Mouse (Mus musculus) limb, embryonic 12.5 days (tissue): ENCODE results near the gene Cetn3. TPM values are rescaled to one million over a fixed set of nuclear protein-coding genes. Genes with fewer than 3 reads are reported as not detected.

Experiments
- ATAC-seq: fragments of 200-750 bp; cut with Nextera tagmentation; 2 replicates; pipeline ENCODE4 v1.8.0; 2017; ENCODE audit warnings: low read depth, moderate TSS enrichment; ENCODE audit not compliant: insufficient number of reproducible peaks, insufficient read depth, low FRiP score, low TSS enrichment
- H3K27ac ChIP-seq: fragments of 300-500 bp; sonication (generic); 2 replicates; pipeline ENCODE4 v1.5.1; 2016; ENCODE audit warnings: mild to moderate bottlenecking, moderate library complexity
- H3K27me3 ChIP-seq: fragments of 300-500 bp; sonication (generic); 2 replicates; pipeline ENCODE4 v1.6.1; 2016; ENCODE audit warnings: mild to moderate bottlenecking, moderate library complexity
- H3K36me3 ChIP-seq: fragments of 300-500 bp; sonication (generic); 2 replicates; pipeline ENCODE4 v1.6.1; 2016; ENCODE audit warnings: mild to moderate bottlenecking, moderate library complexity
- H3K4me1 ChIP-seq: fragments of 300-500 bp; sonication (generic); replicated peaks from 2 replicates; pipeline ENCODE4 v1.6.1; 2016
- H3K4me2 ChIP-seq: fragments of 300-500 bp; sonication (generic); 2 replicates; pipeline ENCODE4 v1.6.1; 2016; ENCODE audit warnings: mild to moderate bottlenecking, moderate library complexity
- H3K4me3 ChIP-seq: fragments of 300-500 bp; sonication (generic); replicated peaks from 2 replicates; pipeline ENCODE4 v1.5.1; 2016; ENCODE audit warnings: mild to moderate bottlenecking
- H3K9ac ChIP-seq: fragments of 300-500 bp; sonication (generic); replicated peaks from 2 replicates; pipeline ENCODE4 v1.6.1; 2016; ENCODE audit warnings: mild to moderate bottlenecking, moderate library complexity
- H3K9me3 ChIP-seq: fragments of 300-500 bp; sonication (generic); 2 replicates; pipeline ENCODE4 v1.6.1; 2016; ENCODE audit warnings: mild to moderate bottlenecking, moderate library complexity
- WGBS: fragments of 180-500 bp; shearing (Covaris S2); methylation state at CpG from one replicate; pipeline ENCODE4 v1.1.7; 2016; 5-methylcytosine and 5-hydroxymethylcytosine counted together
- polyA plus RNA-seq: library from polyadenylated mRNA; unstranded; fragments of >200 nt; fragmentation: Nextera tagmentation; extraction: Ambion mirVana; gene quantifications from 2 replicates; pipeline ENCODE4 v1.2.1, GENCODE M21; 2016

Gene Cetn3
- 225 and 269 TPM in 2 replicates for polyA plus RNA-seq

DNA sequence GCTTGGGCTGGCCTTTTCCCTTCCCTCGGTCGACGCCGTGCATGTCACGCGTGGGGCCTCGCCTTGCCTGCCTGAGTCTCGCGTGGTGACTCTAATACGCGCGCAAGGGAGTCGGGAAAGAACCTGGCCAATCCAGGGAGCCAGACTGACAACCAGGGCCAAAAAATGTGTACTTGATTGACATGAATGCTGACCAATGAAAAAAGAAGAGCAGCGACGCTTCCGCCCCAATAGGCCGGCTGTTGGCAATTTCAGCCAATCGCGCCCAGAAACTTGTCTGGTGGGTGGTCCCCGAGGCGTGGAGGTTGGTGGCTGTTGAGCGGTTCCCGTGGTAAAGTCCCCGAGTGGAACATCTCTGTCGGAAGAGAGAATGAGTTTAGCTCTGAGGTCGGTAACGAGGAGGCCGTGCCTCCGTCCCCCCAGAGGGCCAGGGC lies at the start of gene Cetn3:
Gene Cetn3 (plus strand): TSS at position 107 of the 434 bp plus-strand sequence.
- peak within 1 kb of the TSS; percentile 98 for H3K27ac ChIP-seq
- H3K36me3 ChIP-seq = peaks cover 20% of the 10 kb centered on the region
- no peaks in the 10 kb centered on the region for H3K9me3 ChIP-seq
- peak; percentile 93 for ATAC-seq
- peaks cover 11% of the 10 kb centered on the region; the same call in 1 of the 2 replicates for H3K4me1 ChIP-seq
- peak within 1 kb of the TSS; percentile 70 for H3K4me3 ChIP-seq
- H3K9ac ChIP-seq = peak within 1 kb of the TSS; percentile 84
- WGBS = under 1% methylated on average over 29 of the region's 29 CpGs
- no peaks in the 10 kb centered on the region for H3K27me3 ChIP-seq
- H3K4me2 ChIP-seq = peak within 1 kb of the TSS; percentile 64

GRCm38 (mm10) chr13:81736606-81737005 lies 46.3 kb upstream of the Cetn3 start:
- Histone ChIP-seq H3K4me2 (no peak overlapping the region), H3K4me1 (no peaks in the 10 kb centered on the region), H3K27ac (no peak overlapping the region), H3K36me3 (no peaks in the 10 kb centered on the region), H3K4me3 (no peak overlapping the region), H3K27me3 (no peaks in the 10 kb centered on the region), H3K9ac (no peak overlapping the region), H3K9me3 (no peaks in the 10 kb centered on the region)
- 87% methylated on average over 5 of the region's 5 CpGs for WGBS
- ATAC-seq = no peak

- WGBS = 51% methylated on average over 3 of the region's 3 CpGs
- no peaks in the 10 kb centered on the region for H3K36me3 ChIP-seq
- no peak overlapping the region for H3K4me3 ChIP-seq
- no peaks in the 10 kb centered on the region for H3K27me3 ChIP-seq
- no peak overlapping the region for H3K4me2 ChIP-seq
- H3K9me3 ChIP-seq = no peaks in the 10 kb centered on the region
- H3K4me1 ChIP-seq = no peaks in the 10 kb centered on the region
- H3K9ac ChIP-seq = no peak overlapping the region
- ATAC-seq = no peak
- no peak overlapping the region for H3K27ac ChIP-seq
These were observed 42.0 kb upstream of the Cetn3 start for GRCm38 (mm10) chr13:81740898-81741297.

GRCm38 (mm10) chr13:81743391-81744091 lies 39.3 kb upstream of the Cetn3 start:
- WGBS = 47% methylated on average over 10 of the region's 10 CpGs
- no peaks in the 10 kb centered on the region for H3K4me1 ChIP-seq
- H3K27me3 ChIP-seq = no peaks in the 10 kb centered on the region
- no peak overlapping the region for H3K4me3 ChIP-seq
- no peak overlapping the region for H3K27ac ChIP-seq
- no peaks in the 10 kb centered on the region for H3K36me3 ChIP-seq
- H3K9ac ChIP-seq = no peak overlapping the region
- no peak for ATAC-seq
- no peaks in the 10 kb centered on the region for H3K9me3 ChIP-seq
- no peak overlapping the region for H3K4me2 ChIP-seq

DNA sequence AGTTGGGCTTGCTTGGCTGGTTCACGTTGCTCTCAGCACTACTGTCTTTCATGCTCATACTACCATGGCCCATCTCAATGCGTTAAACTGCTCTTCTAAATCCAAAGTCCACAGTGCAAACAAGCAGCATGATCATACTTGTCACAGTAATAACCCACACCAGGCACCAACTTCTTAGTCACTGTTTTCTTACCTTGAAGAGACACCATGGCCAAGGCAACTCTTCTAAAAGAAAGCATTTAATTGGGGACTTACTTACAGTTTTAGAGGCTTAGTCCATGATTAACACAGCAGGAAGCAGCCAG lies 38.8 kb upstream of the Cetn3 start:
- H3K27me3 ChIP-seq = no peaks in the 10 kb centered on the region
- H3K9ac ChIP-seq = no peak overlapping the region
- H3K27ac ChIP-seq = no peak overlapping the region
- no peak overlapping the region for H3K4me2 ChIP-seq
- no peaks in the 10 kb centered on the region for H3K9me3 ChIP-seq
- H3K4me1 ChIP-seq = no peaks in the 10 kb centered on the region
- H3K4me3 ChIP-seq = no peak overlapping the region
- no peaks in the 10 kb centered on the region for H3K36me3 ChIP-seq
- ATAC-seq = no peak
- 46% methylated on average over 2 of the region's 2 CpGs for WGBS

DNA sequence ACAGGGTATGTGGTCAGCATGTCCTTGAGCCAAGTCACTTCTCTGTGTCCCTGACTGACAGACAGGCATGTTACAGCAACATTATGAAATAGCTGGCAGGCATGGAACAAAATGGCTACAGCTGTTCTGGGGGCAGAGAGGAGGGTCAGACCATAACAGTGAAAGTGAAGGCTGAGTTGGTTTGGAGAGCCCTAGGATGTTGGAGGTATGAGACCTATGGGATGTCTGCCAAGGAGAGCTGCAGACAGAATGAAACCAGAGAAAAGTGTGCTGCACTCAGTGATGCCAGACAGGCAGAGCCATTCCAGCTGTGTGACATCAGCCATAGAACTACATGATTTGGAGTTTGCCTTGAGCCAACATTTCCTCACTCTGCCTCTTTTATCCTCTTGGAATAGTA lies 28.0 kb upstream of the Cetn3 start:
- Histone ChIP-seq H3K36me3 (no peaks in the 10 kb centered on the region), H3K4me3 (no peak overlapping the region), H3K27ac (no peak overlapping the region), H3K4me1 (no peaks in the 10 kb centered on the region), H3K9me3 (no peaks in the 10 kb centered on the region), H3K9ac (no peak overlapping the region), H3K27me3 (no peaks in the 10 kb centered on the region), H3K4me2 (no peak overlapping the region)
- ATAC-seq = no peak

DNA sequence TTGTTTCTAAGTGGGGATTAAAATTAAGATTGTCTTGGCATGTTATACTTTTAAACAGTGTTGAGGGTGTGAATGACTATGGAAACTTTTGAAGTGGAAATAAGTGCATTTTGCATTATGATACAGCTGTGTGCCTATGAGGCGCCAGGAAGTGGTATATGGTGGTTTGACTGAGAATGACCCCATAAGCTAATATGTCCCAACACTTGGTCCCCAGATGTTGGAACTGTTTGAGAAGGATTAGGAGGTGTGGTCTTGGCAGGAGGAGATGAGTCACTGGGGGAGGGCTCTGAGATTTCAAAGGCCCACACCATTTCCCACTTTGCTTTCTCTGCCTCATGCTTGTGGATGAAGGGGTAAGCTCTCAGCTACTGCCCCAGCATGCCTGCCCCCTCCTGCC lies 27.6 kb upstream of the Cetn3 start:
- H3K27ac ChIP-seq = no peak overlapping the region
- no peak overlapping the region for H3K4me3 ChIP-seq
- ATAC-seq = no peak
- H3K27me3 ChIP-seq = no peaks in the 10 kb centered on the region
- WGBS = 88% methylated on average over 1 of the region's 1 CpGs
- H3K9ac ChIP-seq = no peak overlapping the region
- H3K4me1 ChIP-seq = no peaks in the 10 kb centered on the region
- no peak overlapping the region for H3K4me2 ChIP-seq
- no peaks in the 10 kb centered on the region for H3K36me3 ChIP-seq
- H3K9me3 ChIP-seq = no peaks in the 10 kb centered on the region

GRCm38 (mm10) chr13:81757058-81757660 lies 25.7 kb upstream of the Cetn3 start:
- Histone ChIP-seq H3K27ac (no peak overlapping the region), H3K4me2 (no peak overlapping the region), H3K4me1 (no peaks in the 10 kb centered on the region), H3K27me3 (no peaks in the 10 kb centered on the region), H3K9me3 (no peaks in the 10 kb centered on the region), H3K9ac (no peak overlapping the region), H3K36me3 (no peaks in the 10 kb centered on the region), H3K4me3 (no peak overlapping the region)
- no peak for ATAC-seq
- WGBS = 87% methylated on average over 5 of the region's 5 CpGs

GRCm38 (mm10) chr13:81760379-81760778 lies 22.5 kb upstream of the Cetn3 start:
- Histone ChIP-seq H3K9ac (no peak overlapping the region), H3K4me3 (no peak overlapping the region), H3K27me3 (no peaks in the 10 kb centered on the region), H3K36me3 (no peaks in the 10 kb centered on the region), H3K4me2 (no peak overlapping the region), H3K9me3 (no peaks in the 10 kb centered on the region), H3K27ac (no peak overlapping the region), H3K4me1 (no peaks in the 10 kb centered on the region; the same call in 1 of the 2 replicates)
- ATAC-seq = no peak
- WGBS = 39% methylated on average over 3 of the region's 3 CpGs

GRCm38 (mm10) chr13:81761566-81762186 lies 21.2 kb upstream of the Cetn3 start:
- no peaks in the 10 kb centered on the region for H3K9me3 ChIP-seq
- H3K9ac ChIP-seq = no peak overlapping the region
- no peak overlapping the region for H3K4me3 ChIP-seq
- H3K27ac ChIP-seq = no peak overlapping the region
- no peaks in the 10 kb centered on the region for H3K36me3 ChIP-seq
- 30% methylated on average over 14 of the region's 14 CpGs for WGBS
- H3K27me3 ChIP-seq = no peaks in the 10 kb centered on the region
- ATAC-seq = no peak
- H3K4me2 ChIP-seq = 0 out of 2 replicates have a peak overlapping the region, but pooled peaks have one; percentile 0
- H3K4me1 ChIP-seq = no peaks in the 10 kb centered on the region; the same call in 1 of the 2 replicates

DNA sequence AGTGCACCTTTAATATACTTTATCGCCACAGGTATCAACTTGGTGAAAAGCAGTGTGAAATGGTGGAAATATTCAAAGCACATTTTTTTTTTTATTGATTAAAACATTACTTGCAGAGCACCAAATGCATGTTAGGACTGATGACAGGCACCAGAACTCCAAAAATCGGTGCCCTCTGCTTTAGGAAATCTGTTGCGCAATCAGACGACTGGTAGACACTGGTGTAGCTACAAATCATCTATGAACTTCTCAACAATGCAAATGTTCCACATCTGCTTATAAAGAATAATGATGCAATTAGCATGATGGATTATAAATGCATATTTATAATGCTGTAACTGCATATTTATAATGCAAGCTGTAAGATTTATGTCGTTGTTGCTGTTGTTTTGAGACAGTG lies 18.7 kb upstream of the Cetn3 start:
- Histone ChIP-seq H3K27me3 (no peaks in the 10 kb centered on the region), H3K4me3 (no peak overlapping the region), H3K9me3 (no peaks in the 10 kb centered on the region), H3K9ac (no peak overlapping the region), H3K4me2 (no peak overlapping the region), H3K36me3 (no peaks in the 10 kb centered on the region), H3K4me1 (no peaks in the 10 kb centered on the region; the same call in 1 of the 2 replicates), H3K27ac (no peak overlapping the region)
- 83% methylated on average over 5 of the region's 5 CpGs for WGBS
- no peak for ATAC-seq
